Mouse (Mus musculus) T-helper 17 cell (primary cell): ENCODE measurements around the gene Tmod1.

Source experiments
- in situ Hi-C, 2 experiments: fragments of 300-600 bp; cut with MboI, MseI; formaldehyde crosslinking; loops; 1 replicate in 1 of 2; 2 replicates in 1 of 2; pipeline ENCODE4 v1.15.1; 2025; ENCODE audit warnings: high pct_unique_total_duplicates in 2 of 2

The Tmod1 gene

GRCm38 (mm10) chr4:46053323-46054107 is 14.8 kb downstream of the Tmod1 start:
- in situ Hi-C loops = no loop called here

DNA sequence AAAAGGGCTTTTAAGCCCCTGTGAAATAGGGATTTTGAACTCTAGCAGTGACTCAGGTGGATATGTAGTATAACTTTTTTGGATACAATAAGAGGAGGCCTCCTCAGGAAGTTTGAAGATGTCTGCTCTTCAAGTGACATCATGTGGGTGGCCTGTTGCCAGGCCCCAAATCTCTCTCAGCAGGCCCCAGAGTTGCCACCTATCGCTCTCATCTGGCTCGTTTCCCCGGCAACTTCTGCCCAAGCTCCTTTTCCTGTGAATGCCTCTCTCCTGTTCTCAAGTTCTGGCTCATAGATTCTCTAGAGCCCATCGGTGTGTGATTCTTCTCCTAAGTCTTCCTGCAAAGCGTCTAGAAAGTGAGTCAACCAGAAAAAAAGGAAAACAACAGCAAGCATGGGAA is 17.4 kb downstream of the Tmod1 start:
- in situ Hi-C loops = no loop called here

DNA sequence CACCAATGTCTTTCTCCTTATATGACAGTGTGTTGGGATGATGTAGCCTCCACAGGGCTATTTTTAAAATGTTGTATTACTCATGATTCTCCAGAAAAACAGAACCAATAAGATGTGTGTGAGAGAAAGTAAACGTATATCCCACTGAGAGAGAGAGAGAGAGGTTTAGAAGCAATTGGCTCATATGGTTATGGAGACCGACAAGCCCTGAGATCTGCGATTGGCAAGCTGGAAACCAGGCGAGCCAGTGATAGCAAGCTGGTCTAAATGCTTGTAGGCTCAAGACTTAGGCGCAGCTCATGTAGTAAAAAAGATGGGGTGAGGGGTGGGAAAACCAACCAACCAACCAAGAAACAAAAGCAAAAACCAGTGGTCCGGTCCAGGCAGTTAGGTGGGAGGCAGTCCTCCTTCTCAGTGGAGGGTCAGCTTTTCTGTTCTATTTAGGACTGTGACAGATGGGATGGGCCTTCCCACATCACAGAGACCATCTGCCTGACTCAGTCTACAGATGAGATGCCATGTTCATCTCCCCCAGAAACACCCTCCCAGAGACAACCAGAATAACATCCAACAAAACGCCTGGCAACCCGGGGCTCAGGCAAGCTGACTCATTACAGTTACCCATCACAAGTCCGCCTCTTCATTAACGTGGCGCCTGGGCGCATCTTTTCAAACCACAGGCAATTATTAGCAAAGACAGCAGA is 22.7 kb downstream of the Tmod1 start:
- in situ Hi-C loops = no loop called here

GRCm38 (mm10) chr4:46063841-46064240 is 25.1 kb downstream of the Tmod1 start:
- in situ Hi-C loops = no loop called here

- in situ Hi-C loops = no loop called here
Measured at GRCm38 (mm10) chr4:46064263-46064662, 25.5 kb downstream of the Tmod1 start.

DNA sequence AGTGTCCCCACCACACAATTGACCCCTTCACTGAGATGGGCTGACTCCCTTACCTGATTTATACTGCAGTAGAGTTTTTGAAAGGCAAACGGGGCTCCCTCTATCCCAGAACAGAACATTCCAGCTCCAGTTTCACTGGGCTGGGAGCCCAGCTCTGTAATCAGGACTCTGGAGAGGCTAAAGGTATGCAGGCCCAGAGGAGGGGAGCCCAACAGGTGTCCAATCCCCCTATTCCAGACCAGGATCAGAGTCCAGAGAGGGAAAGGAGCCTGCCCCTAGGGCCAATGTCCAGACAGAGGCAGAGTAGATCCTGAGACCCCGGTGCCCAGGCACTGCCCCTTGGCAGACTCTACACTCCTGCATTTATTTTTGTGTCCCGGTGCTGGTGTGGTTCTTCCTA is 26.2 kb downstream of the Tmod1 start:
- in situ Hi-C loops = no loop called here

- in situ Hi-C loops = no loop called here
Measured at GRCm38 (mm10) chr4:46065695-46066340, 27.1 kb downstream of the Tmod1 start.

GRCm38 (mm10) chr4:46068060-46068459 is 29.3 kb downstream of the Tmod1 start:
- in situ Hi-C loops = no loop called here

DNA sequence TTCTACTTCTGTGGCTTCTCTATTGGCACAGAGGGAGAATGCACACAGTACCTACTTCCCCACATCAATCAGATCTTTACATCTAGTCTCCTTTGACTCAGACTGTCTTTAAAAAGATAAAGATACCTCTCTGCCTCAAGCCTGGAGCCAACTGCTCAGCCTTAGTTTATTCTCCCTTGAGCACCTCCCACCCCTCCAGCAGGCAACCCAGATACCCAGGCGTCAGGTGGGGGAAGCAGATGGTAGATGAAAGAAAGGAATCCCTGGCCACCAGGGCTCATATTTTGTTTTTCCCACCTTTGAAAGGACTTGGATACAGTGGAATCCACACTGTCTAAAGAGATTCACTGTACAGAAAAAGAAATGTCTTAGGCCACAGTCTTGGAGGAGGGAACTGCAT is 29.8 kb downstream of the Tmod1 start:
- in situ Hi-C loops = no loop called here

DNA sequence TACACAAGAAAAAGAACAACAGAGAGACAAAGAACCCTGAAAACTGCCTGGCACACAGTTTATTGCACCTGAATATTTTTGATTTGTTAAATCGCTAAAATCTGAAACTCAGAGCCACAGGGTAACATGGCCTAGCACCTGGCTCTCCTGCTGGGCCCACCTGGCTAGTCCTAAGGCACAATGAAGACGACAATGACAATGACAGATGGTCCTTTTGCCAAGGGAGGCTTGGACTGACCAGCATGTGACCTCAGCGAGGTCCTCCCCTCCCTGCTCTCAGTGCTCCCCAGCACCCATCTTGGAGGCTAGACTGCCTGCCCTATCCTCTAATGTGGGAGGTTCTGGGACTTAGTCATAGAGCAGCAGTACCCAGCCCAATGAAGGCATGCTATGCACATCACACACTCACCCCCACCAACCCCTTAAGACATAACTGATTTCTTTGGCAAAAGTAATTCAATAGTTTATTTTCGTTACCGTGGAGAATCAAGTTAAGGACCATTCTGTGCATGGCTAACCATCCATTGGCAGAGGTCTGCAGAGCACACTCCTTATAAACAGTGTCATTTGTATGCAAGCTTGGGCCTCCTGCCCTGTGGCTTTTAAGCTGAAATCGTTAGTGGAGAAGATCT is 31.2 kb downstream of the Tmod1 start:
- in situ Hi-C loops = no loop called here

DNA sequence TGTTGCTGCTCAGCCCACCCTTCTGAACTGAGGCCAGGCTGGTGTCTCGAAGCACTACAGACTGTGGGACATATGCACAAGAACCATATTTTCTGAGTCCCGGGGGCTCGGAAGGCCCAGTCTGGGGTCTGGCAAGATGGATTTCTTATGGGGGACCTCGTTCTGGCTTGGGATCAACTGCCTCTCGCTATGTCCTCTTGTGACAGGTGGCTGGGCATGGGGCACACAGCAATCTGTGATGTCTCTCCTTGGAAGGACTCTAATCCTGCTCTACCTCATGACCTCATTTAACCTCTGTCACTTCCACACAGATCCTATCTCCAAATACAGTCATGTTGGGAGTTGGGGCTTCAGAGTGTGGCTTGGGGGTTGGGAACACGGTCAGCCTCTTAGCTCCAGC is 33.9 kb downstream of the Tmod1 start:
- in situ Hi-C loops = no loop called here

DNA sequence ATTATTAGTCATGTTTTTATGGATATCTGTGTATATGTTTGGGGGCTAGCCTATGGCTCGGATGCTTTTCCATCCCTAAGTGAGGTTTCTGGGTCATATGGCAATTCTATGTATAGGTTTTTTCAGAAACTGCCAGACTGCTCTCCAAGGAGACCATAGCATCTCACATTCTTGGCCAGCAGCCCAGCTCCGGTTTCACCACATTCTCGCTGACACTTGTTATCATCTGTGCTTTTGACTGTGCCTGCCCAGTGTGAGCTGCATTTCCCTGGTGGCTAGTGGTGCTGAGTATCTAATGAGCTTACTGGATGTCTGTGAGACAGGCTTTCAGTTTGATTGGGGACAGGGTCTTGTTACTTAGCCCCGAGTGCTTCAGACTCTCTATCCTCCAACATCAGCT is 35.0 kb downstream of the Tmod1 start:
- in situ Hi-C loops = no loop called here

GRCm38 (mm10) chr4:46075664-46076063 is 36.9 kb downstream of the Tmod1 start:
- in situ Hi-C loops = no loop called here

DNA sequence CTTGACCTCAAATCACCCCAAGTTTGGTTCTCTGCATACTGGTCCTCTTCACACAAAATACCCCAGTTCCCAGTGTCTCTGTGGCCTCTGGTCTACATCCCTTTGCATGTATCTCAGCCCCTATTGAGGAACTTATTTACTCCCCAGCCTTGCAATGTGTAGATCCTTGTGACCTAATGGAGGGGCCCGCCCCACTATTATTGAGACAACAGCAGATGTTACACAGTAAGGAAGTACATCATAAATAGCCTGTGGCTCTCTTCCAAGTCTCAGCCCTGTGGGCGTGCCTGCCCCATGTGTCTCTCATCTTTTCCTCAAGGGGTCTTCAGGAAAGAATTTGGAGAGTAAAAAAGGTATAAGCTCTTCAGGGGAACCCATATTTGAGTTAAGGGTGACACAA is 38.2 kb downstream of the Tmod1 start:
- in situ Hi-C loops = no loop called here

- in situ Hi-C loops = no loop called here
Measured at GRCm38 (mm10) chr4:46080261-46080660, 41.5 kb downstream of the Tmod1 start.

DNA sequence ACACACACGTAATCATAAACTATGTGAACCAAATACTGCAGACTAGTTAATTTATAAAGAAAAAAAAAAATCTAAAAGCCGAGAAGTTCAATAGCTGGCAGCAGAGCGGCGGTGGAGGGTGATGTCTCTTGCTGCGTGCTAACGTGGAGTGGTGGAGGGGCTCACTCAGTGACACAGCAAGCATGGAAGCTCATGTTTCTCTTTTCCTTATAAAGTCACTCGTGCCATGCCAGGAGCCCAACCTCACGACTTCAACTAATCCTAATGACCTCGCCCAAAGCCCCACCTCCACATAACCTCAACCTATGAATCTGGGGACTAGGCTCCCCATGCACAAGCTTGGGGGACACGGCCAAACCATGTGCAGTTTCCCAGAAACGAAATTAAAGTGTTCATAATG is 43.8 kb downstream of the Tmod1 start:
- in situ Hi-C loops = no loop called here

GRCm38 (mm10) chr4:46084416-46085172 is 45.9 kb downstream of the Tmod1 start:
- in situ Hi-C loops = no loop called here

DNA sequence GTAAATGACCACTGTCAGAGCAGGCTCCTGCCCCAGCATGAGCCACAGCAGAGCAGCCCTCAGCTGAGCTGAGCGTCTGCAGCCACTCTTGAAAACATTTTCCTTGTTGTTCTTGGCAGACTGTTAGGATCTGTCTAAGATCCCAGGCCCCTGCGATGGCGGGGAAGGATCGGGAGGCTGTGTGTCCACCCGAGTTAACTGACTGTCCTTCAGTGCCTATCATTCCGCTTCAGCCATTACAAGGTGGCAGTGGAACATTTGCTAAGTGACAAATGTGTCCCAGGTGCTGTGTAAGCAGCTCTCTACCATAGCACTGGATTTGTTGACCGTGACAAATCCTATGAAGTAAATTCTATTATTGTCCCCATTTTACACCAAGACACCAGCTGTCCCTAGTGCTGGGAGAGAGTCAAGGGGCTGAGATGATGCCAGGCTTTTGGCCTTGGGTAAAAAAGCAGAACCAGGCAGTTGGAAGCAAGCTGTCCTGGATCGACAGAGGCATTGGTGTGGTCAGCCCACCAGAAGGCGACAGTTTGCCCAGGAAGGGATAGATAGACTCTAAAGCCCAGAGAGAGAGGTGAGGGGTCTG is 46.6 kb downstream of the Tmod1 start:
- in situ Hi-C loops = no loop called here

- in situ Hi-C loops = no loop called here
Measured at GRCm38 (mm10) chr4:46086718-46087426, 48.1 kb downstream of the Tmod1 start.

DNA sequence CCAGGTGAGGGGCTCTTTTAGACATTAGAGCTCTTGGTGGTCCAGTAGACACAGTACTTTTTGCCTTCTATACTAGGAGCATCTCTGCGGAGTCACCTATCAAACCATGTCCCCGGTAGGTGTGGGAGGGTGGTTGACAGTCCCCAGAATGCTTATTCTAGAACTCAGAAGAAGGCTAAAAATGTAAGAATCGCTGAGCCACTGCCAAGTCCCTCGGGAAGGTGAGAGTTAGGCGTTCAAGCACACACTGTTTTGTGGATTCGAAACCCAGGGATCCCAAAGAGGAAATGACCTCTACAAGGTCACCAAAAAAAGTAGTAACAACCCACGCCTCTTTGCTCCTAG is 48.7 kb downstream of the Tmod1 start:
- in situ Hi-C loops = no loop called here

GRCm38 (mm10) chr4:46087852-46088251 is 49.1 kb downstream of the Tmod1 start:
- in situ Hi-C loops = no loop called here
